Mouse (Mus musculus): ENCODE results near the gene Dag1.

GRCm38 (mm10) chr9:108183531-108183994, 80.2 kb downstream of the Dag1 start:
- TF ChIP-seq GATA1 (IDR thresholded peaks at IDR 0.05; ENCODE audit: borderline replicate concordance, low read length) (no peak), CTCF (IDR thresholded peaks at IDR 0.05; ENCODE audit: low read depth, low read length) (no peak), POLR2AphosphoS5 (IDR thresholded peaks at IDR 0.05; ENCODE audit: insufficient replicate concordance, low read depth, low read length) (no peak)
